Mouse (Mus musculus): ENCODE measurements around the gene Gpa33.

DNA sequence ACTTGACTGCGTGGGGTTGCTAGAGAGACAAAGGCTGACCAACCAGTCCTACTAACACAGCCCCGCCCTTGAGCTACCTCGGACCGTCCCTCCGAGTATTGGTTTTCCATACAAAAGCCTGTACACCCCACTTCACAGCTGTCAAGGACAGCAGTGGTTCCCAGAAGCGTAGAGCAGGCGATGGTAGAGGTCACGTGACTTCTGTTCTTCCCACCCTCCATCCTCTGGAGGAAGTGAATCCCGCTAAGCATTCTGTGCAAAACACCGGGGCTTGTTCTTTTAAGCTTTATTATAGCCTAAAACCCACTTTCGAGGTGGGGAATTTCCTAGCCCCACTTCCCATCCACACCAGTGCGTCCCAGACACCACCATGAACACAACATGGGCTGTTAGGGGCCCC lies 27.7 kb downstream of the Gpa33 start:
- TF ChIP-seq CTCF (IDR thresholded peaks at IDR 0.05 in 2 of 3, conservative IDR thresholded peaks at IDR 0.05 in 1 of 3; ENCODE audit: control insufficient read depth in 1 of 3, insufficient read depth in 1 of 3, low read depth in 2 of 3, low read length in 3 of 3, poor library complexity in 1 of 3, severe bottlenecking in 1 of 3) (no peak), POLR2A (IDR thresholded peaks at IDR 0.05; ENCODE audit: control insufficient read depth in 1 of 2, insufficient read depth in 1 of 2, low read depth in 1 of 2, low read length in 2 of 2, poor library complexity in 1 of 2) (no peak), HCFC1 (IDR thresholded peaks at IDR 0.05; ENCODE audit: low read depth, low read length) (no peak), POLR2AphosphoS5 (IDR thresholded peaks at IDR 0.05; ENCODE audit: borderline replicate concordance, low read depth, low read length) (no peak), EP300 (IDR thresholded peaks at IDR 0.05; ENCODE audit: low read depth in 1 of 2, low read length in 2 of 2) (no peak), SMC3 (IDR thresholded peaks at IDR 0.05; ENCODE audit: low read depth, low read length) (no peak), TAL1 (IDR thresholded peaks at IDR 0.05; ENCODE audit: low read length) (no peak), GATA1 (IDR thresholded peaks at IDR 0.05; ENCODE audit: low read depth, low read length) (no peak), MEF2A (IDR thresholded peaks at IDR 0.05; ENCODE audit: extremely low read depth, insufficient replicate concordance, low read depth, low read length, poor library complexity, severe bottlenecking) (no peak), NRF1 (IDR thresholded peaks at IDR 0.05; ENCODE audit: insufficient read depth, low read depth, low read length, poor library complexity, severe bottlenecking) (no peak), KAT2A (conservative IDR thresholded peaks at IDR 0.05; ENCODE audit: low read depth, low read length) (no peak)

Data from MEL (cell line).